Mouse (Mus musculus) olfactory bulb, adult 2 months (tissue): ENCODE results near the gene Hoxc4. TPM values are rescaled to one million over a fixed set of nuclear protein-coding genes. Genes with fewer than 3 reads are reported as not detected.

ENCODE experiments used
- H3K27ac ChIP-seq: fragments of 200-500 bp; 2 replicates; pipeline ENCODE4 v1.5.1; 2012; ENCODE audit warnings: low read depth, low read length; ENCODE audit not compliant: insufficient read depth
- H3K4me1 ChIP-seq: fragments of 200-500 bp; 2 replicates; pipeline ENCODE4 v1.6.1; 2012; ENCODE audit warnings: low read length; ENCODE audit not compliant: control insufficient read depth, insufficient read depth
- H3K4me3 ChIP-seq: fragments of 200-500 bp; 2 replicates; pipeline ENCODE4 v1.5.1; 2012; ENCODE audit warnings: mild to moderate bottlenecking, low read depth, low read length, moderate library complexity; ENCODE audit not compliant: insufficient read depth
- CTCF ChIP-seq: fragments of 200-500 bp; IDR thresholded peaks from 2 replicates; pipeline ENCODE4 v1.5.1; 2012; ENCODE audit warnings: low read depth, mild to moderate bottlenecking, low read length, moderate library complexity; ENCODE audit not compliant: insufficient read depth
- POLR2A ChIP-seq: fragments of 200-500 bp; IDR thresholded peaks from 2 replicates; pipeline ENCODE4 v1.6.1; 2012; ENCODE audit warnings: mild to moderate bottlenecking, low read depth, low read length, moderate library complexity; ENCODE audit not compliant: insufficient read depth
- WGBS: fragments of 180-500 bp; shearing (Covaris S2); methylation state at CpG from one replicate; pipeline ENCODE4 v1.1.7; 2018; 5-methylcytosine and 5-hydroxymethylcytosine counted together
- polyA plus RNA-seq: library from polyadenylated mRNA; stranded (reverse); fragments of >200 nt; gene quantifications from 2 replicates; pipeline ENCODE4 v1.2.4, GENCODE M21; 2012; ENCODE audit warnings: low replicate concordance; ENCODE audit not compliant: missing spikeins, insufficient read depth, insufficient read length

The Hoxc4 gene
- polyA plus RNA-seq: not detected in 2 replicates

DNA sequence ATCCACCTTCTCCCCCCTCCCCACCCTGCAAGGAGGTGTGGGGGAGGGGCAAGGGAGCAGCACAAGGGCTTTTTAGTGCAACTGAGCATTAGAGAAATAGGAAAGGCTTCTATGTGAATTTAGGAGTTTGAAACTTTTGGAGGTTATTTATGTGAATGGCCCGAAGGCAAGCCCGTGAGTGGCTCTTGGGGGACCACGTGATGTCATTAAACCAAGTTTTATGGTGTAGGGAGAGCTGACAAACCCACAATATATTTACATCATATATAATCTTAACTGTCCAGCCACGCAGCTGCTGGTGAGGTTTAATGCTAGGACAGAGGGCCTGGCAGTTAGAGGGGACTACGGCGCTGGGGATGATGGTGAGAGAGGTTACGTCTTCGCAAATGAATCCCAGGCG lies at the start of gene Hoxc4:
TSS of gene Hoxc4 (plus strand) at position 299 of the 400 bp plus-strand sequence.
- Histone ChIP-seq H3K27ac (no peak within 1 kb of the TSS), H3K4me3 (no peak within 1 kb of the TSS), H3K4me1 (peaks cover 5% of the 10 kb centered on the region; the same call in 1 of the 2 replicates)
- 31% methylated on average over 9 of the region's 9 CpGs for WGBS
- no peak for TF ChIP-seq POLR2A
- TF ChIP-seq CTCF: no peak

DNA sequence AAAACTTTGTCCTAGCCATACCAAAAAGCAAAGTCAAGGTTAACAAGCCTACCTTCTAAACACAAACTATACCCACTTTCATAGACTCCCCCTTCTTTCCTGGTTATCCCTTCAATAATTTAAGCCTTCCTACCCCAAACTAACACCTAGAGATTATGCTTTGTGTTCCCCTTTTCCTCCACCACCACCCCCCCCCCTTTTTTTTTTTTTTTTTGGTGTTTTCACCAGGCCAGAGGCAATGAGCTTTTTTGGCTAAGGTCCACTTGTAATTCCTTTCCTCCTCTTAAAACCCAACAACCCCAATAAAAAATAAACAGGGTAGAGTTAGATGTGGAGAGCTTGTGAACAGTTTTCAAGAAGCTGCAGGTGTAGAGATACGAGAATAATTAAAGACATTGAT lies 49.4 kb upstream of the Hoxc4 start:
- no peak overlapping the region for H3K27ac ChIP-seq
- no peak overlapping the region for H3K4me3 ChIP-seq
- 21% methylated on average over 1 of the region's 1 CpGs for WGBS
- TF ChIP-seq POLR2A (no peak), CTCF (no peak)
- no peaks in the 10 kb centered on the region for H3K4me1 ChIP-seq

DNA sequence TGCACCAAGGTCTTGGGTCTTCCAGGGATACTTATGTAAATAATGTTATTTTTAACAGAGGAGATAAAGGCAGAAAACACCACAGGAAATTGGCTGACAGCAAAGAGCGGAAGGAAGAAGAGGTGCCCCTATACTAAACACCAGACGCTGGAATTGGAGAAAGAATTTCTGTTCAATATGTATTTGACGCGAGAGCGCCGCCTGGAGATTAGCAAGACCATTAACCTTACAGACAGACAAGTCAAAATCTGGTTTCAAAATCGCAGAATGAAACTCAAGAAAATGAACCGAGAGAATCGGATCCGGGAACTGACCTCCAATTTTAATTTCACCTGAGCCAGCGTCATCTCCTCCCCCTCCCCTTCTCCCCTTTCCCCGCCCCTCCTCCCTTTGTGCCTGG lies 48.0 kb upstream of the Hoxc4 start:
- no peak for TF ChIP-seq POLR2A
- TF ChIP-seq CTCF: no peak
- H3K4me3 ChIP-seq: no peak overlapping the region
- 2% methylated on average over 12 of the region's 12 CpGs for WGBS
- H3K4me1 ChIP-seq: no peaks in the 10 kb centered on the region
- H3K27ac ChIP-seq: no peak overlapping the region

DNA sequence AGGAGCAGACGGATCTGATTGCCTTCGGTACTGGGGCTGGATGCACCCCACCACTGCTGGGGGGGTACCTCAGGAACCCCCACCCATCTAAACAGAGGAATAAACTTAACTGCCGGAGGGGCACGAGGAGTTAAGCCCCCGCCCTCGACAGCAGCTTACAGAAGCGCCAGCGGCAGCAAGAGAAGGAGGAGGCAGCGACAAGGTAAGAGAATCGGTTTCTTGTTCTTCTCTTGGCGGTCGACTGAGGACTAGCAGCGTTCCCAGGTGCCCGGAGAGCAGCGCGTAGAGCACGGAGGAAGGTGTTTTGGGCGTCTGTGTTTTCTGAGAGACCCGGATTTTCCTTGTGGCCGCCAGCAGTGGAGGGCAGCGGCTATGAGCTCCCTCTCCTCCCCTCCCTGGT lies 46.5 kb upstream of the Hoxc4 start:
- H3K4me1 ChIP-seq: no peaks in the 10 kb centered on the region
- H3K27ac ChIP-seq: no peak overlapping the region
- WGBS: 2% methylated on average over 21 of the region's 21 CpGs
- no peak for TF ChIP-seq POLR2A
- TF ChIP-seq CTCF: no peak
- H3K4me3 ChIP-seq: no peak overlapping the region

DNA sequence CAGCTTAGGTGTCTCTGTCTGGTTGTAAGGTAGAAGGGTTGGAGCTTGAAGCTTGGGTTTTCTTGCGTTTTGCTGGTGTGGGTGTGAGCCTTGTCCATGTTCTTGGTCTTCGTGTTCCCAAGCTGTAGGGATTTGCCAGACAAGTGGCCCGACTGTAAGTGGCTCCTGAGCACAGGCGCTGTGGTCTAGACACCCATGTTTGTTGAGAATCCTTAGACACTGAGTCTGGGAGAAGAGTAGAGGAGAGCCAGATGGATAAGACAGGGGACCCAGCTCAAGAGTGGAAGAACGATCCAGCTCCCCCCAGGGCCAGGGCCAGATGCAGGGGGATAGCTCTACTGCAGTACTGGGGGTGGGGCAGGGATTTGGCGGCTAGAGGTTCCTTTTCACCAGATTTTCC lies 46.0 kb upstream of the Hoxc4 start:
- TF ChIP-seq POLR2A (no peak), CTCF (no peak)
- 4% methylated on average over 6 of the region's 6 CpGs for WGBS

DNA sequence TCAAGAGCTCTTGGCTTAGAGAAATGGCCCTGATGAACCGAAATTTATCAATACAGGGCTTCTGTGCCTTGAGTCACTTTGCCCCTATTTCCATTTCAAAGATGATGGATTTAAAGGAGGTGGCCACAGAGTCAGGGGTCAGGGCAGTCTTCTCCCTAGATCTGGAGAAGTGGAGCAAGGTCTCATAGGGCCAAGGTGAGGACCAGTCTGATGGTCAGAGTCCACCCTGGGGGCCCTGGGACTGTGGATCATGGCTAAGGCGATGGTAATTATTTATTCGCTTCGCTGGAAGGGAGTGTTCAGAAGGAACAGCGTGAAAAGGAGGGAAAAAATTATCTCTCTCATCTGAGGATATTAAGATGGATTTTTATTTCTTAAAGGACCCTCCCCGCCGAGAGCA lies 43.7 kb upstream of the Hoxc4 start:
- Histone ChIP-seq H3K27ac (no peak overlapping the region), H3K4me3 (no peak overlapping the region), H3K4me1 (no peaks in the 10 kb centered on the region)
- TF ChIP-seq CTCF (no peak), POLR2A (no peak)
- 3% methylated on average over 7 of the region's 7 CpGs for WGBS

More for the DNA sequence above, 46.0 kb upstream of the Hoxc4 start:
- no peak overlapping the region for H3K4me3 ChIP-seq
- H3K27ac ChIP-seq: no peak overlapping the region
- no peaks in the 10 kb centered on the region for H3K4me1 ChIP-seq

DNA sequence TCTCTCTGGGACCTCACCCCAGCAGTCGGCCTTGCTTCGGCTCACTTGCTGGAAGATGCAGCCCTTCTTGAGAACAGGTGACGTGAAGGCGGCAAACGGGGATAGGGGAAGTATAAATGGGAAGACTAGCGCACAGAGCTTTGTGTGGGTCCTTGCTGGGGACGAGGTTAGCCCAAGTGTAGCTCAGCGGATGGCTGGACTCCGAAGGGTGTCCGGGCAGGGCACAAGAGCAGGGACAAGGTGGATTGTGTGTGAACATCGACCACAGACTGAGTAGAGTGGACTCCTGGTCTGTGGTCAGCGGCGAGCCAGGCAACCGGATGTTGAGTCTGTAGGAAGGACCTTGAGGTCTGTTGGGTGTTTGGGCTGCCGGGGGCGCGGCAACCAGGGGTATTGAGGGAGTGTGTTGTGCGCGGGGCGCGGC lies 43.0 kb upstream of the Hoxc4 start:
- H3K4me3 ChIP-seq: no peak overlapping the region
- 2% methylated on average over 21 of the region's 21 CpGs for WGBS

DNA sequence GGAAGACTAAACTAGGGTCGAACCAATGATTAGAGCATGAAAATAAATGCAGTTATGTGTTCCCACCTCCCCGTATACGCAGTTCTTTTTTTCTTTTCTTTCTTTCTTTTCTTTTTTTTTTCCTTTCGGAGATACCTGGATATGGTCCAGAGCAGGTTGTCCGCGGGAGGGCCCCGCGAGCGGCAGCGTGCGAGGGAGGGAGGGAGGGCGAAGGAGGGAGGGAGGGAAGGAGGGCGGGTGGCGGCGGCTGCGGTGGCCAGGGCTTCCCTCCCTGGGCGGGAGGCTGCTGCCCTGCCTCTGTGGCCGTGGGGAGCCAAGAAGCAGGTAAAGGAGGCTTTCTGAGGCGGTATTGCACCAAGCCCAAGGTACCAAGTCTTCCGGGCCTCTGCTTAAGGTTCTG lies 42.6 kb upstream of the Hoxc4 start, which contains the start of gene Hoxc9:
TSS of gene Hoxc9 (plus strand) at position 269 of the 400 bp plus-strand sequence.
- H3K4me3 ChIP-seq: no peak within 1 kb of the TSS
- no peaks in the 10 kb centered on the region for H3K4me1 ChIP-seq
- no peak within 1 kb of the TSS for H3K27ac ChIP-seq
- TF ChIP-seq POLR2A (no peak), CTCF (no peak)
- under 1% methylated on average over 19 of the region's 20 CpGs for WGBS

More for the DNA sequence above, 43.0 kb upstream of the Hoxc4 start:
- H3K27ac ChIP-seq: no peak overlapping the region
- no peaks in the 10 kb centered on the region for H3K4me1 ChIP-seq
- TF ChIP-seq POLR2A: no peak
- no peak for TF ChIP-seq CTCF

DNA sequence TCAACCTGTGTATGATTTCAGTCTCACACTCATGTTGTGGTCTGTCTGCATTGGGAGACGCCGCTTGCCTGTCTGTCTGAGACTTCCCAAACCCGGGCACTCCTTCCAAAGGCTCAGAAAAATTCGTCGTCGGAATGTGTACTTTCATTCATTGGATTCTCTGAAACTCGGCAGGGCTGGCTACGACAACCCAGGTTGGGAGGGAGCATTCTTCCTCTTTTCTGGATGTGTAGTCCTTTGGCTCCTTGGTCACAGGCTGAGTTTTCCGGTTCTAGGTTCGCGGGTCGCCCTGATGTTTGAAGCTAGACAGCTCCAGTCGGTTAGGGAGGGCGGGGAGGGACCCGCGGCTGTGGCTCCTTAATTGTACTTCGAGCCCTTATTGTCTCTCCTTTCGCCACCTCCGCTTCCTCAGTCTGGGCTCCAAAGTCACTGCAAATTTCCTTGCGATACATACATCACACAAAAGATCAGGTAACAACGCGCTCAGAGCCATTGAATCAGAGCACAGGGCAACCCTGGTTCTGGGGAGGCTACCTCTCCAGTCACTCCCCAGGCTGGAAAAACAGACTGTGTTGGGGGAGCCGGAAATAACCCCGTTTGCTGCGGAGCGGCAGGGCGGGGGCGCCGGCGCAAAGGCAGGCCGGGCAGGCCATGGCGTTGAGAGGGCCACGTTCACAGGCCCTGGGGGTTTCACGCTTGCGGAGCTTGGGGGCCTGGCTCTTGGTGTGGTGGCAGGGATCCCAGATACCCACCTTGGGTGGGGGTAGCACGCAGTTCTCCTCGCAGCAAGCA lies 41.9 kb upstream of the Hoxc4 start:
- Histone ChIP-seq H3K4me3 (no peak overlapping the region), H3K4me1 (peaks cover 4% of the 10 kb centered on the region; the same call in 1 of the 2 replicates), H3K27ac (no peak overlapping the region)
- no peak for TF ChIP-seq CTCF
- no peak for TF ChIP-seq POLR2A
- WGBS: 1% methylated on average over 37 of the region's 37 CpGs
